Mouse (Mus musculus) hindbrain, embryonic 15.5 days (tissue): Measurements from ENCODE around the gene Cops7b. TPM values are rescaled to one million over a fixed set of nuclear protein-coding genes. Genes with fewer than 3 reads are reported as not detected.

ENCODE experiments used
- ATAC-seq: fragments of 200-750 bp; cut with Nextera tagmentation; 2 replicates; pipeline ENCODE4 v1.8.0; 2017; ENCODE audit warnings: low read depth, moderate number of reproducible peaks, moderate TSS enrichment; ENCODE audit not compliant: low FRiP score
- H3K27ac ChIP-seq: fragments of 300-500 bp; sonication (generic); replicated peaks from 2 replicates; pipeline ENCODE4 v1.5.1; 2015; ENCODE audit warnings: mild to moderate bottlenecking, inconsistent platforms
- H3K27me3 ChIP-seq: fragments of 300-500 bp; sonication (generic); 2 replicates; pipeline ENCODE4 v1.6.1; 2015; ENCODE audit warnings: control low read depth, inconsistent platforms
- H3K36me3 ChIP-seq: fragments of 300-500 bp; sonication (generic); 2 replicates; pipeline ENCODE4 v1.6.1; 2015; ENCODE audit warnings: control low read depth, inconsistent platforms
- H3K4me1 ChIP-seq: fragments of 300-500 bp; sonication (generic); replicated peaks from 2 replicates; pipeline ENCODE4 v1.6.1; 2015; ENCODE audit warnings: control low read depth, inconsistent platforms
- H3K4me2 ChIP-seq: fragments of 300-500 bp; sonication (generic); 2 replicates; pipeline ENCODE4 v1.6.1; 2015; ENCODE audit warnings: moderate library complexity, mild to moderate bottlenecking, inconsistent platforms
- H3K4me3 ChIP-seq: fragments of 300-500 bp; sonication (generic); 2 replicates; pipeline ENCODE4 v1.5.1; 2015; ENCODE audit warnings: mild to moderate bottlenecking, inconsistent platforms
- H3K9ac ChIP-seq: fragments of 300-500 bp; sonication (generic); 2 replicates; pipeline ENCODE4 v1.6.1; 2015; ENCODE audit warnings: inconsistent platforms
- H3K9me3 ChIP-seq: fragments of 300-500 bp; sonication (generic); 2 replicates; pipeline ENCODE4 v1.6.1; 2016; ENCODE audit warnings: control low read depth, inconsistent platforms
- WGBS: fragments of 180-500 bp; shearing (Covaris S2); methylation state at CpG from one replicate; pipeline ENCODE4 v1.1.7; 2015; 5-methylcytosine and 5-hydroxymethylcytosine counted together
- polyA plus RNA-seq: library from polyadenylated mRNA; unstranded; fragments of >200 nt; fragmentation: Nextera tagmentation; extraction: Ambion mirVana; gene quantifications from 2 replicates; pipeline ENCODE4 v1.2.1, GENCODE M21; 2015

The Cops7b gene
- polyA plus RNA-seq, 1 experiment from 2014 or later = 63.9 TPM

GRCm38 (mm10) chr1:86568409-86568808 lies 14.3 kb upstream of the Cops7b start:
- no peaks in the 10 kb centered on the region for H3K4me1 ChIP-seq
- H3K27ac ChIP-seq = no peak overlapping the region
- no peak overlapping the region for H3K4me3 ChIP-seq
- H3K4me2 ChIP-seq = no peak overlapping the region
- ATAC-seq = no peak
- peaks cover 11% of the 10 kb centered on the region for H3K36me3 ChIP-seq
- H3K9me3 ChIP-seq = no peaks in the 10 kb centered on the region
- WGBS = 84% methylated on average over 2 of the region's 2 CpGs
- no peaks in the 10 kb centered on the region for H3K27me3 ChIP-seq
- H3K9ac ChIP-seq = no peak overlapping the region

DNA sequence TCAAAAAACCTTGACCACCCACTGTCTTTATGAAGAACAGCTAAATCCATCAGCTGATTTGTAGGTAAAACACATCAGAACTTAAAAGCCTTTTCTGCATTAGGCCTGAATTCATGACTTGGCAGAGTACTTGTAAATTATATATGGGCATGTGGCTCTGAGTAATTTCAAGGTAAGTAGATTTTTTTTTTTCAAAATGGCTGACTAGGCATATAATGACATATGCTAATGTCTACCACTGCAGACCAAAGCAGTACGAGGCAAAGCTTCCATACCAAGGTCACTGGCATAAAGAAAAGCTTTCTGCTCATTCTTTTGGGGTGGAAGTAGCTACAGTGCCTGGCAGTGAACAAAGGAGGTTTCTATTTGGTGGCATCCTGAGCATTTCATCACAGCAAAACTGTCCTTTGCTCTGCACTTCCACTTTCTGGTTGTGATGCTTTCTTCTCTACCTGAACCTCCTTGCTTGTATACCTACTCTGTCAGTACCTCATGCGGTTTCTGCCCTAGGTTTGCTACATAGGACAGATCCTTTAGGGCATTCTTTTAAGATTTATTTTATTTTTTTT lies 13.3 kb upstream of the Cops7b start:
- Histone ChIP-seq H3K9ac (no peak overlapping the region), H3K36me3 (0 out of 2 replicates have a peak, but pooled peaks cover 3% of the 10 kb centered on the region), H3K4me1 (no peaks in the 10 kb centered on the region), H3K27ac (no peak overlapping the region), H3K4me2 (no peak overlapping the region), H3K9me3 (no peaks in the 10 kb centered on the region), H3K4me3 (no peak overlapping the region), H3K27me3 (no peaks in the 10 kb centered on the region)
- 77% methylated on average over 2 of the region's 2 CpGs for WGBS
- no peak for ATAC-seq

GRCm38 (mm10) chr1:86571381-86571780 lies 11.3 kb upstream of the Cops7b start:
- no peak overlapping the region for H3K4me2 ChIP-seq
- 93% methylated on average over 2 of the region's 2 CpGs for WGBS
- no peaks in the 10 kb centered on the region for H3K27me3 ChIP-seq
- no peak overlapping the region for H3K27ac ChIP-seq
- no peak overlapping the region for H3K4me3 ChIP-seq
- H3K9ac ChIP-seq = no peak overlapping the region
- no peaks in the 10 kb centered on the region for H3K4me1 ChIP-seq
- ATAC-seq = no peak
- no peaks in the 10 kb centered on the region for H3K9me3 ChIP-seq
- 0 out of 2 replicates have a peak, but pooled peaks cover 3% of the 10 kb centered on the region for H3K36me3 ChIP-seq

DNA sequence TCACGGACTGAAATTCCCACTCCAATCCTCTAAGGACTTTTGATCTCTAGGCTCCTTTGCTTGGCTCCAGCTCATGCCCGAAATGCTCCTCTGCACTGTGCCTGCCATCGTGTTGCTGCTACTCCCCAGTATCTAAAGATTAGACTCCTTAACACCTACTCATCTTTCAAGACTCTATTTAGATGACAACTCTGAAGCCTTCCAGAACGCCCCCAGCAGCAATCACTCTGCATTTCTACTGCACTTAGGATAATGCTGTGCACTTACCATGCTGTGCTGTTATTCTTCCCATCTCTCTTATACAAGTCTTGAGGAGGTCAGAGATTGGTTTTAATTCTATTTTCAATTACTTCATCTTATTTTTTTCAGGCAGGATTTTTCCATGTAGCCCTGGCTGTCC lies 10.8 kb upstream of the Cops7b start:
- H3K4me1 ChIP-seq = no peaks in the 10 kb centered on the region
- H3K9me3 ChIP-seq = no peaks in the 10 kb centered on the region
- WGBS = 92% methylated on average over 4 of the region's 4 CpGs
- 0 out of 2 replicates have a peak, but pooled peaks cover 3% of the 10 kb centered on the region for H3K36me3 ChIP-seq
- no peak overlapping the region for H3K4me2 ChIP-seq
- no peak overlapping the region for H3K9ac ChIP-seq
- H3K27ac ChIP-seq = no peak overlapping the region
- H3K4me3 ChIP-seq = no peak overlapping the region
- no peak for ATAC-seq
- no peaks in the 10 kb centered on the region for H3K27me3 ChIP-seq

- Histone ChIP-seq H3K4me3 (no peak overlapping the region), H3K9ac (no peak overlapping the region), H3K4me2 (no peak overlapping the region), H3K36me3 (no peaks in the 10 kb centered on the region), H3K27ac (no peak overlapping the region), H3K9me3 (no peaks in the 10 kb centered on the region), H3K4me1 (peaks cover 12% of the 10 kb centered on the region), H3K27me3 (no peaks in the 10 kb centered on the region)
- no peak for ATAC-seq
- 88% methylated on average over 6 of the region's 6 CpGs for WGBS
These were observed 2.3 kb upstream of the Cops7b start for GRCm38 (mm10) chr1:86580426-86580825.

DNA sequence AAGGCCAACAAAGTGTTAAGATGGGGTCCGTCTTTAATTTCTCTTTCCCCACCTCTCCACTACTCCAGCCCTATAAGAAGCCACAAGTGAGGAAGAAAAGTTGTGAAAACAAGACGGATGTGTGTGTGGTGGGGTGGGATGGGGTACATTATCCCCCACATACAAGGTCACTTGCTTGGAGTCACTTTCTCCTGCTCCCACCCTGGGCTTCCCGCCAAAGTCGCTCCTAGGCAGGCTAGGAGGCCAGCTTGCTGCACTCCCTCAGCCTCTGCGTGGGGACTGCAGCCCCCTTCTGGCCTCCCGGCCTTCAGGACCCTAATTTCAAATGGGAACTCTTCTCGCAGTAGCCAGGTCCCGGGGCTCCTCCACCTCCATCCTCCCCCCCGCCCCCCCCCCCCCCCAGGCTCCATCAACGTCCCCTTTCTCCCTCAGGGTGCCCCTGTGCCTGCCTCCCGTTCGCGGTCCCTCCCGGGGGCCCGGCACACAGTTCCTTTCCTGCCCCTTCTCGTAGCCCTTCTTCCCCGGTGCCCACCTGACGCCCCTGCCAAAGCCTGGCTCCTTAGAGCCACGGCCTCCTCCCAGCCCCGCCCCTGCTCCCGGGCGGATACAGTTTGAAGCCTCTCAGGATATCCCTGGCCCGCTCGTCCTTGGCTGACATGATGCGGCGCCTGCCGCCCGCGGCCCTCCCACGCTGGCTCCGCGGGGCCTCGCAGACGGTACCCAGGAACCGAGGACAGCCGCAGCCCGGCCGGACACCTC lies 833 bp upstream of the Cops7b start:
- H3K9me3 ChIP-seq = no peaks in the 10 kb centered on the region
- H3K36me3 ChIP-seq = no peaks in the 10 kb centered on the region
- peak overlapping the region; percentile 82 for H3K27ac ChIP-seq
- WGBS = 1% methylated on average over 36 of the region's 38 CpGs
- peak overlapping the region; percentile 92 for H3K4me3 ChIP-seq
- peaks cover 15% of the 10 kb centered on the region for H3K4me1 ChIP-seq
- peak; percentile 82 for ATAC-seq
- no peaks in the 10 kb centered on the region for H3K27me3 ChIP-seq
- peak overlapping the region; percentile 86 for H3K9ac ChIP-seq
- peak overlapping the region; percentile 88 for H3K4me2 ChIP-seq

- H3K9ac ChIP-seq = no peak overlapping the region
- H3K4me3 ChIP-seq = no peak overlapping the region
- H3K36me3 ChIP-seq = no peaks in the 10 kb centered on the region
- H3K27me3 ChIP-seq = no peaks in the 10 kb centered on the region
- H3K27ac ChIP-seq = no peak overlapping the region
- peaks cover 27% of the 10 kb centered on the region for H3K4me1 ChIP-seq
- WGBS = 79% methylated on average over 2 of the region's 2 CpGs
- no peak for ATAC-seq
- no peaks in the 10 kb centered on the region for H3K9me3 ChIP-seq
- H3K4me2 ChIP-seq = no peak overlapping the region
These were observed 1.0 kb downstream of the Cops7b start for GRCm38 (mm10) chr1:86583709-86584108.

GRCm38 (mm10) chr1:86586992-86587391 lies 4.3 kb downstream of the Cops7b start:
- Histone ChIP-seq H3K4me3 (peak overlapping the region; percentile 91), H3K9ac (peak overlapping the region; percentile 93), H3K27ac (peak overlapping the region; percentile 72), H3K9me3 (no peaks in the 10 kb centered on the region), H3K4me2 (peak overlapping the region; percentile 60), H3K4me1 (peaks cover 19% of the 10 kb centered on the region), H3K36me3 (peaks cover 12% of the 10 kb centered on the region; the same call in 1 of the 2 replicates), H3K27me3 (no peaks in the 10 kb centered on the region)
- under 1% methylated on average over 26 of the region's 26 CpGs for WGBS
- peak; percentile 23 for ATAC-seq

GRCm38 (mm10) chr1:86594539-86594938 lies 11.8 kb downstream of the Cops7b start:
- H3K4me2 ChIP-seq = no peak overlapping the region
- WGBS = 92% methylated on average over 7 of the region's 7 CpGs
- no peak overlapping the region for H3K9ac ChIP-seq
- H3K4me3 ChIP-seq = no peak overlapping the region
- no peaks in the 10 kb centered on the region for H3K4me1 ChIP-seq
- ATAC-seq = no peak
- H3K27me3 ChIP-seq = no peaks in the 10 kb centered on the region
- no peak overlapping the region for H3K27ac ChIP-seq
- no peaks in the 10 kb centered on the region for H3K9me3 ChIP-seq
- H3K36me3 ChIP-seq = peaks cover 39% of the 10 kb centered on the region

- no peak overlapping the region for H3K4me3 ChIP-seq
- no peak for ATAC-seq
- no peak overlapping the region for H3K9ac ChIP-seq
- H3K4me2 ChIP-seq = no peak overlapping the region
- no peaks in the 10 kb centered on the region for H3K9me3 ChIP-seq
- H3K4me1 ChIP-seq = no peaks in the 10 kb centered on the region
- WGBS = 95% methylated on average over 6 of the region's 6 CpGs
- peaks cover 38% of the 10 kb centered on the region for H3K36me3 ChIP-seq
- H3K27me3 ChIP-seq = no peaks in the 10 kb centered on the region
- H3K27ac ChIP-seq = no peak overlapping the region
These were observed 12.6 kb downstream of the Cops7b start for GRCm38 (mm10) chr1:86595315-86595714.

DNA sequence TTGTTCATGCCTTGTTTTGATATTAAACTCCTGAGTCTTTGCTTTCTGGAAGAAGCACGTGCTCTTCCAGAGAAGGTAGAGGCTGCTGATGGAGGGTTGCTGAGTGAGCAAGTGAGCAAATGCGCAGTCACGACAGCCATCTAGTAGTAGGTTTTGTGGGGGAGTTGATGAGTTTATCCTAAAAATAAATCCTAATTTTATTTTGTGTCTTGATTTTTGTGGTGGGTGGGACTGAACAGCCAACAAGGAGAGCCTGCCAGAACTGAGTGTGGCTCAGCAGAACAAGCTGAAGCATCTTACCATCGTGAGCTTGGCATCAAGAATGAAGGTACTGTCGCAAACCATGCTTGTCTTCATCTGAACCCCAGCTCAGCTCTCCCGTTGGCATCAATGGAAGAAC lies 13.8 kb downstream of the Cops7b start:
- no peaks in the 10 kb centered on the region for H3K27me3 ChIP-seq
- 97% methylated on average over 6 of the region's 6 CpGs for WGBS
- H3K4me3 ChIP-seq = no peak overlapping the region
- no peak overlapping the region for H3K27ac ChIP-seq
- no peak overlapping the region for H3K9ac ChIP-seq
- H3K36me3 ChIP-seq = peaks cover 50% of the 10 kb centered on the region
- no peaks in the 10 kb centered on the region for H3K4me1 ChIP-seq
- no peak for ATAC-seq
- no peak overlapping the region for H3K4me2 ChIP-seq
- no peaks in the 10 kb centered on the region for H3K9me3 ChIP-seq

DNA sequence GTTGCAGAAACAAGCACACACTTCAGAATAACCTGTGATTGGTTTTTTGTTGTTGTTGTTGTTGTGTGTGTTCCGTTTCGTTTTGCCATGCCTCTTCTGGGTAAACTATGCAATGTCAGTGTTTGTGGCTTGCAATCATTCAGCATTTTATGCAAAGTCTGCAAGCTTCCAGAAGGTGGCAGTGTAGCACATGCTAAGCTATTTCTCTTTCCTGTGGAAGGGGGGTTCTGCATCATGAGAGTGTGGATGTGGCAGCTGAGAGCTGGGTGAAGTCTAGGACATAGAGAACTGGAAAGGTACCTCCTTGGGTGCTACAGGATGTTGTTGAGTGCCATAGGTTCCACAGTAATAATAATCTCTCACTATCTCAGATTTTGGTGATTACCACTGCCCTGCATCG lies 15.8 kb downstream of the Cops7b start:
- no peaks in the 10 kb centered on the region for H3K27me3 ChIP-seq
- no peak overlapping the region for H3K27ac ChIP-seq
- 77% methylated on average over 3 of the region's 3 CpGs for WGBS
- peaks cover 57% of the 10 kb centered on the region for H3K36me3 ChIP-seq
- ATAC-seq = no peak; the same call in 1 of the 2 replicates
- H3K4me3 ChIP-seq = no peak overlapping the region
- no peak overlapping the region for H3K9ac ChIP-seq
- no peaks in the 10 kb centered on the region for H3K4me1 ChIP-seq
- H3K9me3 ChIP-seq = no peaks in the 10 kb centered on the region
- H3K4me2 ChIP-seq = no peak overlapping the region
